Mouse (Mus musculus): ENCODE measurements around the gene Ski. TPM values are rescaled to one million over a fixed set of nuclear protein-coding genes. Genes with fewer than 3 reads are reported as not detected.
"Not testable (repeated sequence)": the region's sequence is repeated elsewhere in the genome, so short reads cannot be mapped to it uniquely, and the experiment has no call there.

Ski gene
- polyA plus RNA-seq (2015; fragmentation: Nextera tagmentation; extraction: Ambion mirVana): 16.2 and 16.6 TPM in 2 replicates

DNA sequence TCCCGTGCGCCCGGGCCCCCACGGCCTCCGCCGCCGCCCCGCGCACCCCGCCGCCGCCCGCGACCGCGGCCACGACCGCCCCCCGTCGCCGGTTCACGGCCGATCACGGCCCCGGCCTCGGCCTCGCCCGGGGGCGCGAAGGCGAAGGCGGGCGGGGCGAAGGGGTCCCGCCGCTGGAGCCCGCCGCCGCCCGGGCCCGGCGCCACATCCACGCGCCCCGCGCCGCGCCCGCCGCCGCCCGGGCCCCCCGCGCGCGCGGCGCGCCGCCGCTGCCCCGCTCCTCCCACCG lies at the start of gene Ski:
Gene Ski, minus strand, starts transcription at position 41 of the 289 bp plus-strand sequence.
- H3K36me3 ChIP-seq: no peaks in the 10 kb centered on the region
- ATAC-seq (ENCODE audit: insufficient read depth, low FRiP score, low read depth): no peak
- peaks cover 30% of the 10 kb centered on the region for H3K4me1 ChIP-seq
- H3K27me3 ChIP-seq (replicated peaks): no peaks in the 10 kb centered on the region
- H3K9ac ChIP-seq: peak within 1 kb of the TSS; percentile 90
- H3K27ac ChIP-seq: peak within 1 kb of the TSS; percentile 95
- H3K4me3 ChIP-seq (replicated peaks): peak within 1 kb of the TSS; percentile 79
- 0% methylated on average over 7 of the region's 63 CpGs for WGBS
- peak within 1 kb of the TSS; percentile 88 for H3K4me2 ChIP-seq
- no peaks in the 10 kb centered on the region for H3K9me3 ChIP-seq

DNA sequence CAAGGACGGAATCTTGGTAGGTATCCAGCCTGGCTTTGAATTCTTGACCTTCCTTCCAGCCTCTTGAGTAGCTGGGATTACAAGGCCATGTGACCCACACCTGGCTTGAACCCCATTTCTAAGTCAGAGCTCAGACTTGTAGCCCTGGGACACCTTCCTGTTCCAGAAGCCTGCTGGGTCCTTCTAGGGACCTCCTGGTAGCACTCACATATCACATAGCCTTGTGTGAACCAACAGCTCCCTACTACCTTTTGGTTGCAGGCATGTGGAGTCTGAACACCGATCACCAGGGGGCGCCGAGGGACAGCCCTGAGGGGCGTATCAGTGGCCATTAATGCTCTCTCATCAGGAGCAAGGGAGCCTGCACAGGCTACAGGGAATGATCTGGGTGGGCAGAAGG lies 46.0 kb upstream of the Ski start:
- 22% methylated on average over 5 of the region's 5 CpGs for WGBS
- Histone ChIP-seq H3K36me3 (no peaks in the 10 kb centered on the region), H3K4me1 (peaks cover 5% of the 10 kb centered on the region; the same call in 1 of the 2 replicates), H3K4me2 (no peak overlapping the region), H3K4me3 (replicated peaks) (no peak overlapping the region), H3K9ac (no peak overlapping the region), H3K9me3 (no peaks in the 10 kb centered on the region), H3K27me3 (replicated peaks) (no peaks in the 10 kb centered on the region), H3K27ac (peak overlapping the region; percentile 55; the same call in 1 of the 2 replicates)
- 0 out of 2 replicates have a peak, but pooled peaks have one; percentile 8 for ATAC-seq (ENCODE audit: insufficient read depth, low FRiP score, low read depth)

DNA sequence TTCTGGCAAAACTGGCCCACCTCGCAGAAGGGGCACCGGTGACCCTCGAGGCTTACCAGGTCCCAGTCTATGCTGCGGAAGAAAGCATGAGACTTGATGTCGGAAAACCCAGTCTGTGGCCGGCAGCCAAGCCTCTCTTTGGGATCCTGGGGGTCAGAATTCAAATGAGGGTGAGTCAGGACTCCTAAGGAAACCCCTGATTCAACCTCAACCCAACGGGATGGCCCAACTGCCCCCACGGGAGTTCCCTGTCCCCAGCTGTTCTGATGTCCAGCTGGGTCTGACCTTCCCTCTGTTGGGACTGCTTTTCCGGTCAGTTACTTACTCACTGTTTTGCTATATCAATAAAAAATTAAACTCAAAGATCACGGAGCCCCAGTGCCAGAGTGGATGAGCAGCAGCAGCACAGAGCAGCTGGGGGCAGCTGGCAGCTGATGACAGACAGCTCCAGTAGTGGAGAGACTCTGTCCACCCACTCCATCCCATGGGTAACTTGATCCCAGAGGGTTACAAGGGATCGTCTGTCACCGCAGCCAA lies 45.3 kb upstream of the Ski start:
- Histone ChIP-seq H3K9me3 (no peaks in the 10 kb centered on the region), H3K36me3 (no peaks in the 10 kb centered on the region), H3K4me3 (replicated peaks) (no peak overlapping the region), H3K27me3 (replicated peaks) (no peaks in the 10 kb centered on the region), H3K27ac (peak overlapping the region; percentile 55), H3K4me1 (peaks cover 5% of the 10 kb centered on the region; the same call in 1 of the 2 replicates), H3K9ac (no peak overlapping the region), H3K4me2 (no peak overlapping the region)
- ATAC-seq (ENCODE audit: insufficient read depth, low FRiP score, low read depth): no peak
- 45% methylated on average over 12 of the region's 12 CpGs for WGBS

DNA sequence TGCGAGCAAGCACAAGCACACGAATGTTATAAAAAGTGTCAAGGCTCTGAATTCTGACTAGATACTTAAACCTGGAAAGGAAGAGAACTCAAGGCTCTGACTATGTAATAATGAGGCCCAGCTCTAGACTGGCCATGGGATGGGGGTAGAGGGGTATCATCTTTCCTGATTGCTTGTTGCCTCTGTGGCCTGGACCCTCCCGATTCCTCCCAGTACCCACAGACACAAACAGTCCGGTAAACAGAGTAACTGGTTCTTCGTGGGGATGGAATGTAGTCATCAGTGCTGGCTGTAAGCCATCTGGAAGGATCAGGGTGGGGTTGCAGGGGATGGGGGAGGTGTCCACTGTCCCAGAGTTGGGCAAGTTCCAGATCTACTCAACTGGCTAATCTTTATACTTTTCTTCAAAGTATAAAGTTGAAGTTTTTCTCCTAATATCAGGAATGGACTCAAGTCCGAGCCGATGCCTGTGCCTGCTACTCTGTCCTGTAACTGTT lies 44.7 kb upstream of the Ski start:
- Histone ChIP-seq H3K27ac (peak overlapping the region; percentile 55), H3K4me1 (peaks cover 5% of the 10 kb centered on the region; the same call in 1 of the 2 replicates), H3K4me2 (no peak overlapping the region), H3K27me3 (replicated peaks) (no peaks in the 10 kb centered on the region), H3K4me3 (replicated peaks) (no peak overlapping the region), H3K36me3 (no peaks in the 10 kb centered on the region), H3K9me3 (no peaks in the 10 kb centered on the region), H3K9ac (no peak overlapping the region)
- ATAC-seq (ENCODE audit: insufficient read depth, low FRiP score, low read depth): no peak
- 52% methylated on average over 7 of the region's 7 CpGs for WGBS

DNA sequence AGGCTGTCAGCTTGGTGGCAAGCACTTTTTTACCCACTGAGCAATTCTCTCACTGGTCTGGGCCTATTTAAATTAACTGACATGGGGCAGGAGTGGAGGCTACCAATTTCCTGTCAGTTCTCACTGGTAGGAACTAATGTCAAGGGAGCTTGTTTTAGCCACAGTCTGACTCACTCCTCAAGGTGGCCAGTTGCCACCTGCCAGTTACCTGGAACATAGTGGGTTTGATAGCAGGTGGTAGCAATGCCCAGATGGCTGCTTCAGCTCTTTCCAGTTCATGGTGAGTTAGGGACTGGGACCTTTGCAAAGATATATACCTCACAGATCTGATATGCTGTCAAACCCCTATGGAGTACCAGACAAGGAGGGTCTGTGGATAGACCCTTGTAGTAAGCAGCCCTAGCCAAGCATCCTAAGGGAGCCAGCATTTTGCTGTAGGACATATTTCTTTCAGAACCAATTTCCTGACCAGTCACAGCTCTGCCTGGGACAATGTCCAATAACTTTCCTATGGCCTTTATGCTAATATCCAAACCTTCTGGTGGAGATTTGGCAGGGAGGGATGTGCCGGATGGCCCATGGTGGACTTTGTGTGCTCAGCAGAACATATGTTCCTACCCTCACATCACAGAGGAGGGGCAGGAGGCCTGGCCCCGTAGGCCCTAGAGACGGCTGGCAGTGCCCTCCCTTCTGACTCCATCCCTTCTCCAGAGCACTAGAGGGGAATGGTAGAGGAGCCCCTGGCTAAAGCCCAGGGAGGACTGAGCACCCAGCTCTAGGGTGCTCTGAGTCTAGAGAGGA lies 42.3 kb upstream of the Ski start:
- Histone ChIP-seq H3K9me3 (no peaks in the 10 kb centered on the region), H3K9ac (no peak overlapping the region), H3K27me3 (replicated peaks) (no peaks in the 10 kb centered on the region), H3K4me1 (peaks cover 5% of the 10 kb centered on the region; the same call in 1 of the 2 replicates), H3K4me3 (replicated peaks) (no peak overlapping the region), H3K4me2 (no peak overlapping the region), H3K36me3 (no peaks in the 10 kb centered on the region), H3K27ac (no peak overlapping the region)
- 82% methylated on average over 3 of the region's 3 CpGs for WGBS
- no peak for ATAC-seq (ENCODE audit: insufficient read depth, low FRiP score, low read depth)

DNA sequence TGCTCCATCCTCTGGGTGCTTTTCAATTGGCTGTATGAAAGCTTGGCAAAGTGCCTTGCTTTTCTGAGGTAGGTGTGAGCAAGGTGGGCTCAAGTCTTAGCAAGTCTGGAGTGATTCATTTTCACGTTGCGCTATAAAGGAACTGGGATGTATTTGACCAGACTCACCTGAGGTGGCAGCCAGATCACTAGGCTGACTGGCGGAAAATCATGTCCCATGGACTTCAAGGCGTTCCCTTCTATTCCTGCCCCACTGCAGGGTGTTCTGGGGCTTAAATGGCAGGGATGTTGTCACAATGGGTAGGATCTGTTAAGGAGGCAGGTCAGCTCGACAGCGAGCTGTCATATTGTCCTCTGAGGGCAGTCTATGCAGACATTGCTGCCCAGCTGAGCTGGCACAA lies 29.9 kb upstream of the Ski start:
- Histone ChIP-seq H3K9ac (no peak overlapping the region), H3K27me3 (replicated peaks) (no peaks in the 10 kb centered on the region), H3K4me1 (peaks cover 16% of the 10 kb centered on the region; the same call in 1 of the 2 replicates), H3K36me3 (no peaks in the 10 kb centered on the region), H3K27ac (peak overlapping the region; percentile 21), H3K9me3 (no peaks in the 10 kb centered on the region), H3K4me3 (replicated peaks) (no peak overlapping the region), H3K4me2 (no peak overlapping the region)
- WGBS: 88% methylated on average over 6 of the region's 6 CpGs
- no peak for ATAC-seq (ENCODE audit: insufficient read depth, low FRiP score, low read depth)

DNA sequence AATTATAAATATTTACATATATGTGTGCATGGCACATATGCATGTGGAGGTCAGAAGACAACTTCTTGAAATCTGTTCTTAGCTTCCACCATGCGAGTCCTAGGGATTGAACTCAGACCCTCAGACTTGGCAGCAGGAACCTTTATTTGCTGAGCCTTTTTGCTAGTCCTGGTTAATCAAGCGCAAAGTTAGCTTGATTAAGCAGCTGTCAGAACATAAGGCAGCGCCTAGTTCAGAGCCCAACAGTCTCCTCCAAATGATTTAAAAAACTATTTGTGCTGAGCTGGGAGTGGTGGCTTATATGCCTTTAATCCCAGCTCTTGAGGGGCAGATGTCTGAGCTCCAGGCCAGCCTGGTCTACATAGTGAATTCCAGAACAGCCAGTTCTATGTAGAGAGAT lies 28.8 kb upstream of the Ski start:
- no peak for ATAC-seq (ENCODE audit: insufficient read depth, low FRiP score, low read depth)
- Histone ChIP-seq H3K4me1 (peaks cover 16% of the 10 kb centered on the region; the same call in 1 of the 2 replicates), H3K9ac (no peak overlapping the region), H3K4me2 (peak overlapping the region; percentile 94), H3K9me3 (no peaks in the 10 kb centered on the region), H3K27me3 (replicated peaks) (no peaks in the 10 kb centered on the region), H3K27ac (peak overlapping the region; percentile 99; the same call in 1 of the 2 replicates), H3K4me3 (replicated peaks) (peak overlapping the region; percentile 61; the same call in 1 of the 2 replicates), H3K36me3 (no peaks in the 10 kb centered on the region)
- WGBS: 34% methylated on average over 3 of the region's 3 CpGs

DNA sequence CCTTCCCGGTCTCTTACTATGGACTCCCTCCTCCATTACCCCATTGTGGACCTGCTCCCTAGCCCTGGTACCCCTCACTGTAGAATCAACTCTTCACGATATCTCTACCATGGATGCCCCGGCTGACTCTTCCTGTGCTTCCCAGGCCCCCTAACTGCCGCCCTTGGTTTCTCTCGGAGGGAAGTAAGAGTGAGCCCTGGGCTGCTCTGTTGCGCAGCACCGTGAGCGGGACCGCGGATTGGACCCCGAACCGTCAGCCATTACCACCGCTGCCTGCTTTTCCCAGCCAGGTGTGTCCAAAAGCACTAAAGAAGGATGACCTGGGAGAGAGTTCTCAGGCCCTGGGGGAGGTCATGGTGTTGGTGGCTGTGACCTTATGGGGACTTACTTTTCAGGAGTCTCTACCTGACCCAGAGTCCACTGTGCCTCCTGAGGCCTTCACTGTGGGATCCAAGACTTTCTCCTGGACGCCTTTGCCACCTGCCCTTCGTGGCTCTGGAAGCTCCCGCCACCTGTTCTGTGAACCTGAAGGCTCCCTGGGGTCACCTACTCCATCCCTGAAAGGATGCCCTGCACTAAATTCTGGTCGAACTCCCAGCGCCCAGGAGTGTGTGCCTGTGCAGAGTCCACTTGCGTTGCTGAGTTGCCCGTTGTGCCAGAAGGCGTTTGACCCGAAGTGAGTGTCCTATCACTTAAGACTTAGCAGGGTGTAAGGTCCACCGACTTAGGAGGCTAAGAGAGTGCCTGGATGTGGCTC lies 28.1 kb upstream of the Ski start:
- 16% methylated on average over 23 of the region's 23 CpGs for WGBS
- no peaks in the 10 kb centered on the region for H3K9me3 ChIP-seq
- peak overlapping the region; percentile 61 for H3K4me3 ChIP-seq (replicated peaks)
- H3K36me3 ChIP-seq: no peaks in the 10 kb centered on the region
- 0 out of 2 replicates have a peak, but pooled peaks have one; percentile 2 for ATAC-seq (ENCODE audit: insufficient read depth, low FRiP score, low read depth)
- H3K4me2 ChIP-seq: peak overlapping the region; percentile 94
- H3K27me3 ChIP-seq (replicated peaks): no peaks in the 10 kb centered on the region
- H3K9ac ChIP-seq: peak overlapping the region; percentile 74
- H3K27ac ChIP-seq: peak overlapping the region; percentile 99
- H3K4me1 ChIP-seq: peaks cover 21% of the 10 kb centered on the region; the same call in 1 of the 2 replicates

DNA sequence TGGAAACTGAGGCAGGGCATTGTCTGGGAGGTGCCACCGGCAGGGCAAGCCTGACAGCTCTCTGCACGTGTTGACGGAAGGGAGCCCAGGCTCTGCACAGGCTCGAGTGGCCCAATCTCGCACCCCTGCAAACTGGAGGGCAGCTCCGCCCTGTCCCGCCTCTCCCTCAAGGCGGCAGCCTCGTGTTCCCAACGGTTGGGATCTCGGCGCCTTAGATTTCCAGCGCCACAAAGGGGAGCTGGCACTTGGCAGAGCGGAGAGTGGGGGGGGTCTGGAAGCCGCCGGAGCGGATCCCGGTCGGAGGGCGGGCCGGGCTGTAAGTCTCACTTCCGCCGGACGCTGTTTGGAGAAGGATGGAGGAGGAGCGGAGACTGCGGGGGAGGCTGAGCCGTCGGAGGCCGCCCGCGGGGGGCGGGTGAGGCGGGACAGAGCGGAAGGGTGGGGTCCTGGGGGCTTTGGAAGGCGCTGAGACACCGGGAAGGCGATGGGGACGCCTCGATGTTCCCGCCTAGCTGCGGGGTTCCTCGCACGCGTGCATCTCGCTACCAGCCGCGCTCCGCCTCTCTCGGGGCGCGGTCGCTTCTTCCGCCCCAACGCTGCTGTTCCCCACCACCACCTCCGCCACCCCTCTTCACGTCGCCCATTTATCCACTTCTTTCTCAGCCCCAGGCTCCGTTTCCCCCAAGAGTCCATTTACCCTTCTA lies 27.4 kb upstream of the Ski start, which contains the start of gene Faap20:
Gene Faap20, plus strand, starts transcription at position 155 of the 704 bp plus-strand sequence.
- Histone ChIP-seq H3K4me3 (replicated peaks) (peak within 1 kb of the TSS; percentile 61), H3K4me2 (peak within 1 kb of the TSS; percentile 94), H3K9me3 (no peaks in the 10 kb centered on the region), H3K9ac (peak within 1 kb of the TSS; percentile 74), H3K27ac (peak within 1 kb of the TSS; percentile 99), H3K27me3 (replicated peaks) (no peaks in the 10 kb centered on the region), H3K4me1 (peaks cover 21% of the 10 kb centered on the region; the same call in 1 of the 2 replicates), H3K36me3 (no peaks in the 10 kb centered on the region)
- WGBS: under 1% methylated on average over 58 of the region's 58 CpGs
- ATAC-seq (ENCODE audit: insufficient read depth, low FRiP score, low read depth): peak; percentile 87

DNA sequence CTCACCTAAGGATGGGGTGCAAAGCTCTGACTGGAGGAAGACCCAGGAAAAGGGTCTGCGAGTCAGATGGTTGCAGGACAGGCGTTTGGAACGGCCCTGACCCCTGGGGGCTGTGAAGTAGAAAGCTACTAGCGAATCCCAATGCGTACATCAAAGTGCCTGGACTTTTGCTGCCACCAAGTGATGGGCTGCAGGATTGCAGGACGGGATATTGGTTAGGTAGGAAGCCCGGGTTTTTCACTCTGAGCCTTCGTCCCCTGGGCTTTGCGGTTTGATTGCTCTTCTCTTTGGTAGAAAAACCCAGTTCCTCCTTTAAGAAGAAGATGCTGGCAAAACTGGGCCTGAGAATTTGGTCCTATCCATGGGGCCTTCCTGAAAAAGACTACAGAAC lies 26.9 kb upstream of the Ski start:
- peak overlapping the region; percentile 94 for H3K4me2 ChIP-seq
- H3K4me1 ChIP-seq: peaks cover 21% of the 10 kb centered on the region; the same call in 1 of the 2 replicates
- no peaks in the 10 kb centered on the region for H3K9me3 ChIP-seq
- peak overlapping the region; percentile 99 for H3K27ac ChIP-seq
- 0% methylated on average over 9 of the region's 9 CpGs for WGBS
- H3K9ac ChIP-seq: peak overlapping the region; percentile 74; the same call in 1 of the 2 replicates
- H3K36me3 ChIP-seq: no peaks in the 10 kb centered on the region
- H3K27me3 ChIP-seq (replicated peaks): no peaks in the 10 kb centered on the region
- ATAC-seq (ENCODE audit: insufficient read depth, low FRiP score, low read depth): peak; percentile 72
- peak overlapping the region; percentile 61 for H3K4me3 ChIP-seq (replicated peaks)

DNA sequence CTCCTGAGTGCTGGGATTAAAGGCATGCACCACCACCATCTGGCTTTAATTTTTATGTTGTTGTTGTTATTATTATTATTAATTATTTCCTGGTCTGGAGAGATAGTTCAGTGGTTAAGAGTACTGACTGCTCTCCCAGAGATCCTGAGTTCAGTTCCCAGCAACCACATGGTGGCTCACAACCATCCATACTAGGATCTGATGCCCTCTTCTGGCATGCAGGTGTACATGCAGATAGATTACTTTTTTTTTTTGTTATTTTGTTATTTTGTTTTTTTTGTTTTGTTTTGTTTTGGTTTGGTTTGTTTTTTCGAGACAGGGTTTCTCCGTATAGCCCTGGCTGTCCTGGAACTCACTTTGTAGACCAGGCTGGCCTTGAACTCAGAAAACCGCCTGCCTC lies 25.7 kb upstream of the Ski start:
- H3K9me3 ChIP-seq; H3K4me2 ChIP-seq; H3K4me3 ChIP-seq (replicated peaks); H3K9ac ChIP-seq; ATAC-seq (ENCODE audit: insufficient read depth, low FRiP score, low read depth); H3K36me3 ChIP-seq; H3K27ac ChIP-seq; H3K27me3 ChIP-seq (replicated peaks): not testable (repeated sequence)
- WGBS: 86% methylated on average over 3 of the region's 3 CpGs
- H3K4me1 ChIP-seq: peaks cover 21% of the 10 kb centered on the region; the same call in 1 of the 2 replicates
